Mouse (Mus musculus): ENCODE measurements around the gene Angel2. TPM values are rescaled to one million over a fixed set of nuclear protein-coding genes. Genes with fewer than 3 reads are reported as not detected.

Angel2 gene
- polyA plus RNA-seq, 1 experiment from 2014 or later, result 49.0 TPM

- no peak overlapping the region for H3K4me2 ChIP-seq (ENCODE audit: low read length)
- no peaks in the 10 kb centered on the region for H3K4me1 ChIP-seq (ENCODE audit: control insufficient read depth, insufficient read depth, low read length)
- 90% methylated on average over 9 of the region's 9 CpGs for WGBS
- no peaks in the 10 kb centered on the region for H3K36me3 ChIP-seq (ENCODE audit: control insufficient read depth, insufficient read depth, low read length)
- no peaks in the 10 kb centered on the region for H3K9me3 ChIP-seq (replicated peaks; ENCODE audit: control insufficient read depth, low read length, poor library complexity, severe bottlenecking)
- H3K27ac ChIP-seq (ENCODE audit: low read length), result no peak overlapping the region
- no peak overlapping the region for H3K9ac ChIP-seq (ENCODE audit: low read depth, low read length)
- H3K4me3 ChIP-seq (ENCODE audit: low read depth, low read length), result no peak overlapping the region
- no peaks in the 10 kb centered on the region for H3K27me3 ChIP-seq (ENCODE audit: control insufficient read depth, insufficient read depth, low read depth, low read length)
- no peak for ATAC-seq
Observed at GRCm38 (mm10) chr1:190989437-190990082, 64.6 kb downstream of the Angel2 start.

GRCm38 (mm10) chr1:190995548-190995947 is 70.6 kb downstream of the Angel2 start:
- ATAC-seq, result no peak
- no peak overlapping the region for H3K9ac ChIP-seq (ENCODE audit: low read depth, low read length)
- H3K27me3 ChIP-seq (ENCODE audit: control insufficient read depth, insufficient read depth, low read depth, low read length), result no peaks in the 10 kb centered on the region
- H3K9me3 ChIP-seq (replicated peaks; ENCODE audit: control insufficient read depth, low read length, poor library complexity, severe bottlenecking), result no peaks in the 10 kb centered on the region
- 41% methylated on average over 7 of the region's 7 CpGs for WGBS
- H3K4me3 ChIP-seq (ENCODE audit: low read depth, low read length), result no peak overlapping the region
- no peaks in the 10 kb centered on the region for H3K4me1 ChIP-seq (ENCODE audit: control insufficient read depth, insufficient read depth, low read length)
- H3K4me2 ChIP-seq (ENCODE audit: low read length), result no peak overlapping the region
- no peak overlapping the region for H3K27ac ChIP-seq (ENCODE audit: low read length)
- no peaks in the 10 kb centered on the region for H3K36me3 ChIP-seq (ENCODE audit: control insufficient read depth, insufficient read depth, low read length)

DNA sequence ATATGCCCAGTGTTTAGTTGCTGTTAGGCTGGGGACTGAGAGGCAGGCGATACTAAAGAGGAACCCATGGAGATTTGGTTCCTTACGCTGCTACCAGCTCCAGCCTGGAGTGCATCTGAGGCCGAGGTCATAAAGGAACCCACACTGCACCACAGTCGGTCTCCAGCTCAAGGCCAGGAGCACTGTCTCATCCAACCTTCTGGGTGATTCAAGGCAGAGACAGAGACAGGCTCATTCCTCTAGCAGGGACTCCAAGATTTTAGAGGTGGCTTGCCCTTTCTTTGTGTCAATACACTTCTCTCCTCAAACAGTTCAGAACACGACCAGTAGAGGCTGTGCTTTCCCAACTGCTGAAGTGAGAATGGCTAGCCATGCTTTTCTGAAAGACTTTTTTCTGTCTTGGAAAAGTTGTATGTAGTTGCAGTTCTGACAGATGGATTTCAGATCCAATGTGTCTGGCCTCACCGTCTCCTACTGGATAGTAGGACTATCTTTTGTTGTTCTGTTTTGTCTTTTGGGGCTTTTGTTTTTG is 71.5 kb downstream of the Angel2 start:
- no peak for ATAC-seq
- no peak overlapping the region for H3K4me3 ChIP-seq (ENCODE audit: low read depth, low read length)
- no peak overlapping the region for H3K9ac ChIP-seq (ENCODE audit: low read depth, low read length)
- H3K36me3 ChIP-seq (ENCODE audit: control insufficient read depth, insufficient read depth, low read length), result no peaks in the 10 kb centered on the region
- WGBS, result 68% methylated on average over 6 of the region's 6 CpGs
- H3K27ac ChIP-seq (ENCODE audit: low read length), result no peak overlapping the region
- H3K4me2 ChIP-seq (ENCODE audit: low read length), result no peak overlapping the region
- no peaks in the 10 kb centered on the region for H3K27me3 ChIP-seq (ENCODE audit: control insufficient read depth, insufficient read depth, low read depth, low read length)
- H3K9me3 ChIP-seq (replicated peaks; ENCODE audit: control insufficient read depth, low read length, poor library complexity, severe bottlenecking), result no peaks in the 10 kb centered on the region
- H3K4me1 ChIP-seq (ENCODE audit: control insufficient read depth, insufficient read depth, low read length), result no peaks in the 10 kb centered on the region

Other genes starting within 250 kb of the Angel2 start
- 32.7 and 34.8 TPM in 2 replicates for gene Rps6kc1, start 13.3 kb upstream of the Angel2 start, polyA plus RNA-seq (2015; fragmentation: Nextera tagmentation; extraction: Ambion mirVana)
- 83.8 and 86.5 TPM in 2 replicates for gene Vash2, start 54.2 kb downstream of the Angel2 start, polyA plus RNA-seq (2015; fragmentation: Nextera tagmentation; extraction: Ambion mirVana)
- 7.8 and 7.9 TPM in 2 replicates for gene Flvcr1, start 101.0 kb downstream of the Angel2 start, polyA plus RNA-seq (2015; fragmentation: Nextera tagmentation; extraction: Ambion mirVana)
- gene Spata45, start 111.5 kb downstream of the Angel2 start, polyA plus RNA-seq (2015; fragmentation: Nextera tagmentation; extraction: Ambion mirVana), result not detected in 2 replicates
- gene Tatdn3, start 137.8 kb downstream of the Angel2 start, polyA plus RNA-seq (2015; fragmentation: Nextera tagmentation; extraction: Ambion mirVana), result 14.1 and 16.7 TPM in 2 replicates
- gene Nsl1, start 137.9 kb downstream of the Angel2 start, polyA plus RNA-seq (2015; fragmentation: Nextera tagmentation; extraction: Ambion mirVana), result 2.4 and 3.2 TPM in 2 replicates
- gene Batf3, start 172.7 kb downstream of the Angel2 start, polyA plus RNA-seq (2015; fragmentation: Nextera tagmentation; extraction: Ambion mirVana), result 0.80 and 1.6 TPM in 2 replicates
- gene Fam71a, start 239.7 kb downstream of the Angel2 start, polyA plus RNA-seq (2015; fragmentation: Nextera tagmentation; extraction: Ambion mirVana), result not detected in 2 replicates